In the genomic region with DNA sequence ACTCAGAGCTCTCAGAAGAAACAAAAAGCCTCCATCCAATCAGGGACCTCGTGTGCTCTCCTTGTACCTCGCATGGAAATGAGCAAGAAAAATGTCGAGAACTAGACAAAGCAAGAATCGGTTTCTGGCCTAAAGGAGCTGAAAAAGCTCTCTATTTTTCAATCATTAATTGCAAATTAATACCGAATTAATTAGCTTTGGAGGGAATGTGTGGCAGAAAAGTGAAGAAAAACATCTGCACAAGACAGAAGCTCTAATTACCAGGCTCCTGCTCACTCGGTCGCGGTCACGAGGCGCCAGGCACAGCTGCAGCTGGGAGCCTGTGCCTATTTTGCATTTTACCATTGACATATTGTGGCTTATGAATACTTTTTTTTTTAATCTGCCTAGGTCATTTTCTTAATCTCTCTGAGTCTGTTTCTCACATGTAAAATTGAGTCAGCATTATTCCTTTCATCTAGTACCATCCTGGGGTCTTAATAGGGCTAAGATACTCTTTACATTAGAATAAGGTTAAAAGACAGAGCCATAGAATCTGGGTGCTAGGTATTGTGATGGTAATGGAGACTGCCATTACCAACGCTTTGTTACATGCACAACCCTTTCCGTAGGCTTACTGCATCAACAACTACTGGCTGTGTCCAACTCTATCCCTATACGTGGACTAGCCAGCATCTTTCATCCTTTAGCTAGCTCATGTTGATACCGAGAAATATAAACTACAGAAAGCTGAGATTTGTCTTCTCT, we compare ENCODE assay signal across 9 mouse cellular contexts.
DNase-seq lines count a peak whose midpoint lies in the region; ATAC-seq lines count a peak whose summit lies in the region.
"Had no signal": no experiment of that assay in that cellular context is flagged by ENCODE, and none has a peak within 500 bp of the region (broad histone marks: within the 10 kb centered on the region; RNA-seq: fewer than 3 reads in every experiment).

No protein-coding gene starts in this region.

- H3K36me3 ChIP-seq in forebrain, embryonic 12.5 days (replicated peaks), result no peaks in the 10 kb centered on the region
- H3K36me3 ChIP-seq in midbrain, embryonic 12.5 days, result no peaks in the 10 kb centered on the region

- H3K27ac ChIP-seq in forebrain, embryonic 12.5 days, result peak overlapping the region; percentile 88
- peak overlapping the region; percentile 84 for H3K27ac ChIP-seq in midbrain, embryonic 12.5 days (replicated peaks)

- peak; percentile 88 for ATAC-seq in forebrain, embryonic 12.5 days (ENCODE audit: low FRiP score)
- ATAC-seq in midbrain, embryonic 12.5 days (ENCODE audit: low FRiP score, low read depth), result peak; percentile 85

- no peaks in the 10 kb centered on the region for H3K9me3 ChIP-seq in forebrain, embryonic 12.5 days
- no peaks in the 10 kb centered on the region for H3K9me3 ChIP-seq in midbrain, embryonic 12.5 days

- peak overlapping the region; percentile 29 for H3K4me2 ChIP-seq in forebrain, embryonic 12.5 days
- H3K4me2 ChIP-seq in midbrain, embryonic 12.5 days (replicated peaks), result peak overlapping the region; percentile 29

- H3K4me1 ChIP-seq in forebrain, embryonic 12.5 days, result peaks cover 29% of the 10 kb centered on the region
- H3K4me1 ChIP-seq in midbrain, embryonic 12.5 days, result peaks cover 24% of the 10 kb centered on the region

- 8% methylated on average over 14 of the region's 14 CpGs for WGBS in forebrain, embryonic 12.5 days
- 14% methylated on average over 14 of the region's 14 CpGs for WGBS in midbrain, embryonic 12.5 days

- H3K9ac ChIP-seq in forebrain, embryonic 12.5 days, result no peak overlapping the region
- H3K9ac ChIP-seq in midbrain, embryonic 12.5 days (replicated peaks), result no peak overlapping the region

- H3K27me3 ChIP-seq in forebrain, embryonic 12.5 days, result no peaks in the 10 kb centered on the region
- no peaks in the 10 kb centered on the region for H3K27me3 ChIP-seq in midbrain, embryonic 12.5 days

- H3K4me3 ChIP-seq in forebrain, embryonic 12.5 days (replicated peaks), result no peak overlapping the region
- no peak overlapping the region for H3K4me3 ChIP-seq in midbrain, embryonic 12.5 days

- DNase-seq in B cell, adult 2 months, result peak; percentile 49 to 55
- DNase-seq in ES-CJ7 (ENCODE audit: low read depth, low spot score) (peak; percentile 64), adipocyte (ENCODE audit: low spot score) (no peak)
- no peak for DNase-seq in urinary bladder, postnatal 10 days (ENCODE audit: low spot score)
- DNase-seq in left cerebral cortex, adult 18-20 months (ENCODE audit: low spot score in 2 of 2), result no peak
- no peak for DNase-seq in urinary bladder, adult 18-20 months (ENCODE audit: low spot score in 2 of 2)
- DNase-seq: cerebellum, postnatal 25 days had no signal

Comparison
In these comparisons a context has a peak if more than half of its experiments do, and no peak if none do; other contexts are left out.
1. DNase-seq: peak in B cell, adult 2 months (2 of 2) and ES-CJ7 (single experiment); none in urinary bladder, postnatal 10 days (single experiment), left cerebral cortex, adult 18-20 months (0 of 2), adipocyte (single experiment) and urinary bladder, adult 18-20 months (0 of 2).